Mouse (Mus musculus) inflammation-experienced regulatory T-cells, adult 6 months (primary cell): ENCODE data around the gene Col16a1. TPM values are rescaled to one million over a fixed set of nuclear protein-coding genes. Genes with fewer than 3 reads are reported as not detected.

Experiments
- ATAC-seq: one replicate; pipeline ENCODE4 v1.8.0; 2017
- polyA plus RNA-seq, 3 experiments: library from polyadenylated mRNA; unstranded; fragments of 100-300 nt; shearing (Covaris generic); gene quantifications; one replicate each; pipeline ENCODE4 v1.2.1; 2017

The Col16a1 gene
- not detected for polyA plus RNA-seq

DNA sequence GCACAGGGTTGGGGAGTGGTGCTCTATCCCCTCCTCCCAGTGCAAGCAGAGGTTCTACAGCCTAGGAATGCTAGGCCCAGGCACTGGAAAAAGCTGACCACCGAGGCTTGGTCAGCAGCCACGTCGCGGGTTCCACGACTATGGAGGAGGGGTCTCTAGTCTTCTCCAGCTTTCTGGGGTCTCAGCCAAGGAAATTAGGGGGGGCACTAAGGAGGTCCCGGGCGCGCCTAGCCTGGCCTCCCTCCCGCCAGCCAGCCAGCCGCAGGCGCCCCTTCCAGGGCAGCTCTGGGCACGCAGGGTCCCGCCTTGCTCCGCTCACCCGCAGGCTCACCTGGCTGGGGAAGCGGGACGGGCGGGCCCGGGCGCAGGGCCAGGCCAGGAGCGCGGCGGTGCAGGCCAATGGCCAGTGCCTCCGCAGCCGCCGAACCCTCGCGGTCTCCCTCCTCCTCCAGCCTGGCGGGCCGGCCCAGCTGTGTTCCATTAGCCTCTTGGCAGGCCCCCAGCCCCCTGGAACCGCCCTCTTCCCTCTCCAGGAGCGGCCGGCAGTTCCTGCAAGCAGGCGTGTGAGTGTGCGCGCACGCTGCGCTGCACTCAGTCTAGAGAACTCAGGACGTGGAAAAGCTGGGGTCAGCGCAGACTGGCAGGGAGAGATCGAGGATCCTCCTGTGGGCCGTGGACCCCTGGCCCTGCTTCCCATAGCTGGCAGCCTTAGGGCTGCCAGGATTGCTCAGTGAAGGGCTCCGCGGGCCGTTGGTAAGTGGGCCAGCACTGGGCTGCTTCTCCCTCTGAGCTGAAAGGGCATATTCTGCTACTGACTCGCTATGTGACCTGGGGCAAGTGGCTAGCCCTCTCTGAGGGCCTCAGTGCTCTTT is at the start of gene Col16a1:
Gene Col16a1 (plus strand): TSS at position 510 of the 872 bp plus-strand sequence.
- ATAC-seq, result no peak

DNA sequence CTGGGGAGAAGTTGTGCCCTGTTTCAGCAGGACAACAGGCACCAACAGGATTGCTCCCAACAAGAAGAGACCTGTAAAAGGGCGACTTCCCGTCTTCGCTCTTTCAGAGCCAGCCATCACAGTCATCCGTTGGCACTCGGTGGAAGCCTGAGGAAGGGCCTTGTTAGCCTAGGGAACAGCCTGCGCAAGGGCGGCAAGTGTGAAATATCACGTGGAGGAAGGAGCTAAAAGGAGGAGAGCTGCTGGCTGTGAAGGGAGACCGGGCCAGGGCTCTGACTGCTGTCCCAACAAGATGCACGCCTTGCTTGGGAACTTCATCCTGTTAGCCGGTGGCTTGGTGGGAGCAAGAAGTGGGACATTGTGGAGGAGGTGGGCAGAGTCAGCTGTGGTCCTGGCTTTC is 49.5 kb upstream of the Col16a1 start:
- ATAC-seq, result no peak

DNA sequence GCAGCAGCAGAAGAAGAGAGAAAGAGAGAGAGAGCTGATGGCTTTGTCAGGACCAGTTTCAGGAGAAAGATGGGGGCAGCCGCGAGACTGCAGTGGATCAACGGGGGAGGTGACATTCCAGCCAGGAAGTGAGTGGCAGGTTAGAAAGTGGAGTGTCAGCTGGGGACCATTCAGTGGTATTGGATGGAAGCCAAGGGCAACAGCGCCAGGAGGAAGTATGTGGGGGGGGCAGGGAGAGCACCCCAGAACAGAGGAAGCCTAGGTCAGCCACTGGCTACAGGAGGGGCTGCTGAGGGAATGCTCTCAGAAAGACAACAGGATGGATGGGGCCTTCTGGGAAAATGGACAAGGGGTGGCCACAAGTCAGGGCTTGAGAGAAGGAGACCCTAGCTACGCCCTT is 45.9 kb upstream of the Col16a1 start:
- no peak for ATAC-seq

DNA sequence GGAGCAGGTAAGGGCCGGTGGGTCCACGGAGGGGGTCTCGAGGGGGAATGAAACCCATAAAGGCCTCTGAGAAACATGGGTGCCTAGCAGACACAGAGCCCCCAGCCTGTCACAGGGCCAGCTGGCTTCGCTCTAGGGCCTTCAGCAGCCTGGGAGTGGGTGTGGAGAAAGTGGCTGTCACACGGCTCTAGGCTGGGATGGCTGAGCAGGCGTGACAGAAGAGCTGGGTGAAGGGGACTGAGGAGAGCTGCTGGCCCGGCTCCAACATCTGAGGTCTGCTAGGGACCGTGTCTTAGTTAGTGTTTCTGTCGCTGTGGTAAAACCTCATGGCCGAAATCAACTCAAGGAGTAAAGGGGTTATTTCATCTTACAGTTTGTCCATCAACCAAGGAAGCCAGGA is 45.5 kb upstream of the Col16a1 start:
- ATAC-seq, result no peak

DNA sequence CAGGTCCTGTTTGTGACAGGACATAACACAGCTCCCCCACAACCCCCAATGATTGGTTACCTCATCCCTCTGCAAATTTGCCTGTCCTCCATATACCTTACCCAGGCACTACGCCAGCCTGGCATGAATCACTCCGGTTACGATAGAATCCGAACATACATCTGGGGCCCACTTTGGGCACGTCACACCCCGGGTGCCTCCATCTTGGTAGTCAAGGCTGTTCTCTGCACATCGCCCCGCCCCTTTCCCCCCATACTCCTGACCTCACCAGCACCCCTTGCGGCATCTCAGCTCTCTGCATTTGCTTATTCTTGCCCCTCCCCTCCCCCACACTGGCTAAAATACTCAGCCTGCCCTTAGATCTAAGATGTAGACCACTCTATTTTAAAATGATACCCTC is 42.0 kb upstream of the Col16a1 start:
- no peak for ATAC-seq

DNA sequence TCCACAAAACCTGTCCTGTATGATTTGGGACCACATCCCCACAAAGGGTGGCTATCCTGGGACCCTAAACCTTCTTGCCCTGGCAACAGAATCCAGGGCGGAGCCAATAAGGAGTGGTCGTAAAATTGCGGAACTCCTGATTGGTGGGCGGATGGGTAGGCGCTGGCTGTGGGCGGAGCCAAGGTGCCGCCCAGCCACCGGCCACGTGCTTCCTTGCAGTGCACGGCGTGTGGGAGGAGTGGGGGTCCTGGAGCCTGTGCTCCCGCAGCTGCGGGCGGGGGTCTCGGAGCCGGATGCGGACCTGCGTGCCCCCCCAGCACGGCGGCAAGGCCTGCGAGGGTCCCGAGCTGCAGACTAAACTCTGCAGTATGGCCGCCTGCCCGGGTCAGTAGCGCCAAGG is 41.1 kb upstream of the Col16a1 start:
- no peak for ATAC-seq

DNA sequence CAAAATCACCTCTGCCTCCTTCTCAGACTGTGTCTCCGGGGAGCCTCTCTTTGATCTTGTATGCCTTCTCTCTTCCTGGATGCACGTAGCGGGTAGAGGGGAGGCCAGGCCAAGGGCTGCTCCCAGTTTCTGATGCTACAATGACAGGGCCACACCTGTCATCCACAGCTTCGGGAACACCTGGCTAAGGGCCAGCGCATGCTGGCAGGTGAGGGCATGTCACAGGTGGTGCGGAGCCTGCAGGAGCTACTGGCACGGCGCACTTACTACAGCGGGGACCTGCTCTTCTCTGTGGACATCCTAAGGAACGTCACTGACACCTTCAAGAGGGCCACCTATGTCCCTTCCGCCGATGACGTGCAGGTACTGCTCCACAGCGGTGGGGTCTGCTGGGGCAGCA is 38.6 kb upstream of the Col16a1 start:
- no peak for ATAC-seq

DNA sequence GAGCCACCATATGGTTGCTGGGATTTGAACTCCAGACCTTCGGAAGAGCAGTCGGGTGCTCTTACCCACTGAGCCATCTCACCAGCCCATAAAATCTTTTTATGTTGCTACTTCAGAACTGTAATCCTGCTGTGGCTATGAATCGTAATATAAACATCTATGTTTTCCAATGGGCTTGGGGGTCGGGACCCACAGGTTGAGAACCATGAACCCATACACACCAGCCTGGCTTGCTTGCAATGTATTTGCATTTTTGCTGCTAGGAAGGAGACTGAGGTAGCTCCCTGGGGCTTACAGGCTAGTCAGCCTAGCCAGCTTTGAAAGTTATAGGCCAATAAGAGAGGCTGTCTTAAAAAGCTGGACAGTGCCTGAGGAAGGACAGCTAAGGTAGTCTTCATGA is 36.9 kb upstream of the Col16a1 start:
- ATAC-seq, result no peak

DNA sequence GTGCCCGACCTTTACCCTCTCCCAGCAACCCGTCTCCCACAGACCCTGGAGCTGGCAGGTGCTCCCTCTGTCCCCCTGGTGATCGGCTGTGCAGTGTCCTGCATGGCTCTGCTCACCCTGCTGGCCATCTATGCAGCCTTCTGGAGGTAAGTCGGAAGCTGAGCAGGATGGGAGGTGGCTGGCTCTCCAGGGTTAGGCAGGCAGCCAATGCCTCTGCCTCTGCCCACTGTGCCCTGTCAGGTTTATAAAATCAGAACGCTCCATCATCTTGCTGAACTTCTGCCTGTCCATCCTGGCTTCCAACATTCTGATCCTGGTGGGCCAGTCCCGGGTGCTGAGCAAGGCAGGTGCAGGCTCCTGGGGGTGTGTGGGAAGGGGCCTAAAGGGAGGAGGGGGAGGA is 35.4 kb upstream of the Col16a1 start:
- no peak for ATAC-seq

DNA sequence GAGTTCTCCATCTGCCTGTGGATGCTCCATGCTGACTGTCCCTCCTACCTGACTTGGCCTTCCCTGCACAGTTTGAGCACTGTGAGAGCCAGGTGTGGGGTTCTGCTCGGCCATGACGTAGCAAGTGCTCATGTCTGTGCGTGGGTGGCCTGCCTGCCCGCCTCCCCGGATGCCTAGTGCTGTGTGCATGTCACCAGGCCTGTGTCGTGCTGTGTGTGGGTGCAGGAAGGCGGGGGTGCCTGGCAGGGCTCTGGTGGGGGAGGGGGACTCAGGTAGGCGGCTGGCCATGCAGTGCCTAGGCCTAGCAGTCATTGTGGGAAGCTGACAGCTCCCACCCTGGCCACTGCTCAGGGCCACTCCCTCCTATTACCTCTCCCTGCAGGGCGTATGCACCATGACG is 34.5 kb upstream of the Col16a1 start:
- no peak for ATAC-seq

DNA sequence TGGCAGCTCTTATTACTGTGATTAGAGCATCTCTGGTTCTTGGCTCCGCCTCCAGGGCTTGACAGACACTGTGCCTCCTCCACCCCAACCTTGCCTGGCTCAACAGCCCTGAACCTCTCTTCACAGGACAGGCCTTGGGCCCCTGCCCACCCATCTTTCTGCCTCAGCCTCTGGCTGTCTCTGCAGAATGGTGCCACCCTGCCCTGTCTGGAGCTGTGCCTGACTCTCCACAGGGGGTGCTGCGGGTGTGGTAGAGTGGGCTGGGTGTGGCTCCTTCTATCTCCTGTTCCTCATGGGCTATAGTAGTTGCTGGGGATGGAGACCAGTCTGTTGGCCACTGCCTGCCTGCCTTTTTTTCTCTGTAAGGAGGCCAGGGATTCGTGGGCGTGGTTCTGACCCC is 31.6 kb upstream of the Col16a1 start:
- no peak for ATAC-seq

DNA sequence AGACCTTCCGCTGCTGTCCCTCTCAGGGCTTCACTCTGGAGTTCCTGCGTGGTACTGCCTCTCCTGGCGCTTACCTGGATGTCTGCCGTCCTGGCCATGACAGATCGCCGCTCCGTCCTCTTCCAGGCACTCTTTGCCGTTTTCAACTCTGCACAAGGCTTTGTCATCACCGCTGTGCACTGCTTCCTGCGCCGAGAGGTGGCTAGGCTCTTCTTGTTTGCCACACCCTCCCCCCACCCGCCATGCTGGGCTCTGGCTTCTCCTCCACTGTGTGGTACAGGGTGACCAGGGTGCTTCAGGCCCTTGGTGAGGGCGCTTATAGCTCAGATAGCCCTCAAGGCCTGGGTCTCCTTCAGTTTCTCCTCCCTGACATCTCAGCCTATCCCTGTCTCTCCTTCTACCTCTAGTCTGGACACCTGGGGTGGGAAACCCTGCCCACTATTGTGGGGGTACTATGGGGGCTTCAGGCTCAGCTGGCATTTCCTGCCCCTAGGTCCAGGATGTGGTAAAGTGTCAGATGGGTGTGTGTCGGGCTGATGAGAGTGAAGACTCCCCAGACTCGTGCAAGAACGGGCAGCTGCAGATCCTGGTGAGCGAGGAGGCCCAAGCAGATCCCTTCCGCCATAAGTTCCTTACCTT is 30.5 kb upstream of the Col16a1 start:
- ATAC-seq, result peak; percentile 74

DNA sequence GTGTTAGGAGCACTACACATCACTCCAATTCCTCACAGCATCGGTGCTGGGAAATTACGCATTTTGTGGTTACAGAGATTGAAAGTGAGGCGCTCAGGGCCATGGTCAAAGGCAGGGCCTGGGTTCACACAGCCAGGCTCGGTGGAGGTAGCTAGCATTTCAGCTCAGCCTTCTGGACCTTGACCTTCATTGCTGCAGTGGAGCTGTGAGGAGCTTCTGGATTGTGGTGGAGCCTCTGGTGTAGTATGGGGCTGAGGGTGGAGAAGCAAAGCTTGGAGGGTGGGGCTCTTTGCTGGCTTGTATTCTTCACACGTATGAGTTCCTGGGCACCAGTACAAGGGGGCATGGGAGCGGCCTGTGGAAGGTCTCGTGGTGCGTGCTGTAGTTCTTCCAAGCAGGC is 24.7 kb upstream of the Col16a1 start:
- ATAC-seq, result no peak

DNA sequence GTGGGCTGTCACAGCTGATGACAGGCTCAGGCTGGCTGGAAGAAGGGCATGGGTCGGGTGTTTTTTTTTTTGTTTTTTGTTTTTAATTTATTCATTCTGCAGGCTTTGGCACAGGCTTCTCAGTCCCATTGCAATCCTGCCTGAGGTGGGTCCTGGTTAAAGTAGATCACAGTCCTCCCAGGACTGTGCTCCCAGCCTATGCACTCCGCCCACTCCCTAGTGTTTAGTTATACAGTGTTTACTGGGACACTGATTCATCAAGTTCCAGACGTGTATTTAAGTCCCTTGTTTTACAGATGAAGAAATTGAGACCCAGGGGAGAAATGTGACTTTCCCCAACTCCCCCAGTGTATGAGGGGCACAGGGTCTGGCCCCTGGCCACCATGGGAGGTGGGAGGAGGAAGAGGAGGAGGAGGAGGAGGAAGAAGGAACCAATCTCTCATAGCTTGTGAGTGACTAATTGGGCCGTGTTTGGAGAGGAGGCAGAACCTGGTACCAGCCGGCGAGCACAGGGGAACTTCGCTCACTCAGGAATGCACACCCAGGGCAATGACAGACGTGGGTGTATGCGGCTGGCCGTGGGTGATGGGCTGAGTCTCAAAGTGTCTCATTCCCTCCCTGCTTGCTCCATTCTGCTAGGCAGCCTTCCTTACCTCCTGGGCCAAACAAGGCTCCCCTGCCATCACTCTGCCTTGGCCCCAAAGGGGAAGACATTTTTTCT is 24.0 kb upstream of the Col16a1 start:
- ATAC-seq, result no peak

DNA sequence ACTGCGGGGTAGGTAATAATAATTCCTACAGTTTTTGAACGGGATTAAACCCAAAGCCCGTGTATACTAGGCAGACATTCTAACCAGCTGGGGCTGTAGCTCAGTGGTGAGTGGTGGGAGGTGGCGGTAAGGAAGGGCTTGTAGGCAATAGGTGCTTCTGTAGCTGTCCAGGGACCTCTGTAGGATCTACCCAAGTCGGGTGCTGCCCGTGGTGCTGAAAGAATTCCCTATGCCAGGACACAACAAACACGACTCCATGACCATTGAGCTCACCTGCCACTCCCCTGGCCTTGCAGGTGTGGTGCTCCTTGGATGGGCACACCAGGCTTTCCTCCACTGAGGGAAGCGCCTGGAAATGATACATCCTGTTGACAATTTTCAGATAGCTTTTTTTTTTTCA is 22.1 kb upstream of the Col16a1 start:
- ATAC-seq, result no peak

DNA sequence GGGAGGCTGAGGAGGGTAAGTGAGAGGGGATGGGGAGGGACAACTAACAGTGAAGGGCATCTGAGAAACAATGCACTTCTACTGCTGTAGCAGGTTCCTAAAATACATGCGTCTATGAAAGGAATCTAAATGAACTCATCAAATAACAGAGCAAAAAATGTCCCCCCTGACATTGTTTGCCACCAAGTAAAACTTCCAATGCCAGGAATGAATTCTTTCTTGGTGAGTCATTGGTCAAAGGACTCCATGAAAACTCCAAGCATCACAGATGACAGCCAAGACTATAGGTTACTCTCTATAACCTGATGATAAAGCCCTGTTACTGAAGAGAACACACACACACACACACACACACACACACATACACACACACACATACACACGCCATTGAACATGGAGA is 16.5 kb upstream of the Col16a1 start:
- no peak for ATAC-seq

DNA sequence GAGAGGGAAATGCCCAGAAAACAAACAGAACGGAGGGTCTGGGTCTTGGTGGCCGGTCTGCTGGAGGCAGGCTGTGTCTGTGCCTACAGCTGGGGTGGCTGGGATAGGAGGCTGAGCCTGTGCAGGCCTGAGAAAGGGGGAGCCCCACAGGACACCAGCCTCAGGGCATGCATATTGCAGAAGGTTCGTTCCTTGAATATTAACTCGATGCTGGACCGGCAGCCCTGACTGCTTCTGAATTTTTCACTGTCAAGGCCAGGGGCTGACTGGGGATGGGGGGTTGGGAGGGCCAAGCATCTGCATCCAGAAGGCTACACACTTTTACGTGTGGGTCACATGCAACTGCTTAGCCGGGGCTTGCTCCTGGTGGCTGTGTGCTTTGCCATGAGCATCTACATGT is 14.1 kb upstream of the Col16a1 start:
- no peak for ATAC-seq

DNA sequence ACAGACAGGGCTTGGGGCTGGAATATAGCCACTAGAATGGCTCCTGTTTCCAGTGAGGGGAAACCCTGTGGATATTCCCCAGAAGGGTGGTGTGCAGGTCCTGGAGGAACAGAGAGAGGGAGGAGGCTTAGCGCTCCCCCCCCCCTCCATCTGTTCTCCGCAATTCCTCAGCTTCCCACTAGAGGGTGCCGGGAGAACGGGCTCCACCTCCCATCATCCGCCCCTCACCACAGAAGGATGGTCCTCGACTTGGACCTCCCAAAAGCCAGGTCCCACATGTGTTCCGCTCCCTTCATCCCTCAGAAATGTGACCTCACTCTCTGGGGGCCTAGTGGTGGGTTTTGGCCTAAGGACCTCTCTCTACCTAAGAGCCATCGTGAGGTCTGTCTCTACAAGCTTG is 11.5 kb upstream of the Col16a1 start:
- no peak for ATAC-seq

DNA sequence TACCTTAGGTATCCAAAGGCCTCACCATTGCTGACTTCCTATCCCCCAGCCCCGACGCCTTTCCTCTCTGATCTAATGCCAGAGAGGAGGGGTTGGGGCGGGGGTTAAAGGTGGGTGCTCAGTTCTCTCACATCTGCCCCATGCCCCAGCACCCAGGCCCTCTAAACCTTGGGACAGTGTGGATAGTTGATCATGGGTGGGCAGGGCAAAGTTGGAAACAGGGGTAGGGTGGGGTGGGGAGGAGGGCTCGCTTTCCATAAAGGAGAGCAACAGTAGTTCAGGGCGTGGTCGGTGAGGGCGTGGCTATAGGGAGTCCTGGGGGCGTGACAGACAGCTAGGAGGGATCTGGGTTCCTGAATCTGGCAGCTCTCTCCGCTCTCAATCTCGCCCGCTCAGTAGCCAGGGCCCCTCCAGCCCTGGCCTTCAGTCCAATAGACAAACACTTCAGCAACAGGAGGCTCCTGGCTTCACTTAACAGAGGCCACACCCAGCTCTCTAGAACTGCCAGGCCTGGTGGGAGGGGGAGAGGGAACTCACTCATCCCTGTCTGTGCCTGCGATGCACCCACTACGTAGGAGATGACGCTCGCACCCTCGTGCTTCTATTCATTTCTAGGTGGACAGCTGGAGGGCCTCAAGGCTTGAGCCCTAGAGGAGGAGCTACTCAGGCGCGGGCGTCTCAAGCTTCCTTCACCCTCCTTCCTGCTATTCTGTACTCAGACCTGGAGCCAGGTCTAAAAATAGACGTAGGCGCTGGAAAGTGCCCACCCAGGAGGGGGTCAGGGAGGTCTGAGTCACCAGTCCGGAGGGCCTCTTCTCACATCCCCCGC is 10.9 kb upstream of the Col16a1 start:
- no peak for ATAC-seq

DNA sequence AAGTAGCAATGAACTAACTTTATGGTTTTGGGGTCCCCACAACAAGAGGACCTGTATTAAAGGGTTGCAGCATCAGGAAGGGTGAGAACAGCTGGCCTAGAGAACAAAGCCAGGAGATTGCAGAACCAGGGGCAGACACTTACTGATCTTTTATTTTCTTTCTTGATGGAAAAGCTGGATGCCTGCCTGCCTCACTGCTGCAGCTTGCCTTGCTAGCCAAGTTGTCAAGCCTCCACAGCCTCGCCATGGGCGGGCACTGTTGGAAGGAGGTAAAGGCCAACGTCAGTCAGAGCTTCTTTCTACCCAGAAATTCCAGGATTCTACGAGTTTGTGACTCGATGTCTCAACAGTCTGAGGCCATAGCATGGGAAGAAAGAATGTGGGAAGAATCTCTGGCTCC is 8.3 kb upstream of the Col16a1 start:
- ATAC-seq, result no peak

DNA sequence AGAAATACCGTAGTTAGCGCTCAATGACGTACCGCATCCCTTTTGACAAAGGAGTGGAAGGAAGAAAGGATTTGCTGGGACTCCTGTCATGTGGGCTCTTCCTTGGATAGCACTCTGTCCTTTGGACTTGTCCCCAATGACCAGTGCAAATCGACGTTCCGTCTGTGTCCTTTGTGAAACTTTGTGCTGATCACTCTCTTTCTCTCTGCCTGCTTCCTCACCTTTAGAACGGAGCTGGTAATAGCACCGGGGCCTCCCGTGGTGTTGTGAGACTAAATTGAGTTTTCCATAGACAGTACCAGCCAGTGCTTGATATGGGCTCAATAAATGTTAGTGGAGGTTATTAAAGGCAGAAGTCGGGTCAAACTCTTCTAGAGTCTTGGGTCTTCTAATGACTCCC is 6.6 kb upstream of the Col16a1 start:
- no peak for ATAC-seq

DNA sequence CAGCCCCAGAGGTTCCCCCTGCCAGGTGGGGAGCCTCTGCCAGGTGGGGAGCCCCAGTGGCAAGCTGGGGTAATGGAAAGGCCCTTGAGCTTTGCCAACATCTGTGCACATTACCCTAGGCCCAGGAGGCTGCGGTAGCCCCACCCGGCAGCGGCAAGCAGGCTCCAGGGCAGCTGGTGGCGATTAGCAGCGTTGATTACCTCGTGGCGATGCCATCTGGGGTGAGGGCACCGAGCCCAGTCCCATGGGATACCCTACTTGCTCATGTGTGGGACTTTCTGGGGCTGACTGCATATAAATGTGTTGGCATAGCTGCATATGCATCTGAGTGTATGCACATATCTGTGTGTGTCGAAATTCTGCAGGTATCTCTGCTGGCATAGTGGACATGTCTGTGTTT is 3.4 kb upstream of the Col16a1 start:
- ATAC-seq, result no peak

DNA sequence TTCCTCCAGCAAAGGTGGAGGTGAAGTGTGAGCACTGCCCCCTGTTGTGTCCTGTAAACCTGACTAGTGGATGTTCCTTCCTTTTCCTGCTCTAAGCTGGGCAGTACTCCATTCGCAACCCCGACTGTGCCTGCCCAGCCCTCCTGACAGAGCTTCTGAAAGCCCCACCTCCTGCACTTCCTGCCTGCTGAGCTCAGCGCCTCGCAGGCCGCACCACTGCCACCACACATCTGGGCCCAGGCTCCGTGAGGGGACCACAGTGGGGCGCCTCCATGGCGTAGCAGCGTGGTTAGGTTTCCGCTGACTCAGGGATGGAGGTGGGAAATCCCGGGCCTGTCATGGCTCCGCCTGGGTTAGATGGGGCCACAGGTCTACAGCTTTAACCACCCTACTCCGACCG is 2.0 kb upstream of the Col16a1 start:
- ATAC-seq, result peak; percentile 98
